Mouse (Mus musculus) embryonic stem cell, embryonic (primary cell): Measurements from ENCODE around the gene Hdac7.

Source experiments
- CTCF ChIA-PET, 4 experiments: fragments of 300-600 bp in 2 of 4; fragments of 350-600 bp in 2 of 4; sonication (Branson Sonifier 250); formaldehyde crosslinking; loops; one replicate each; lab custom pipeline; 2022; ENCODE audit warnings: inconsistent platforms in 2 of 4; lab: Charles Lee
- POLR2A ChIA-PET, 4 experiments: fragments of 300-600 bp in 2 of 4; fragments of 350-600 bp in 2 of 4; sonication (Branson Sonifier 250); formaldehyde crosslinking; loops; one replicate each; lab custom pipeline; 2022; ENCODE audit warnings: antibody characterized with exemption in 4 of 4, inconsistent platforms in 1 of 4; lab: Charles Lee

Hdac7 gene

DNA sequence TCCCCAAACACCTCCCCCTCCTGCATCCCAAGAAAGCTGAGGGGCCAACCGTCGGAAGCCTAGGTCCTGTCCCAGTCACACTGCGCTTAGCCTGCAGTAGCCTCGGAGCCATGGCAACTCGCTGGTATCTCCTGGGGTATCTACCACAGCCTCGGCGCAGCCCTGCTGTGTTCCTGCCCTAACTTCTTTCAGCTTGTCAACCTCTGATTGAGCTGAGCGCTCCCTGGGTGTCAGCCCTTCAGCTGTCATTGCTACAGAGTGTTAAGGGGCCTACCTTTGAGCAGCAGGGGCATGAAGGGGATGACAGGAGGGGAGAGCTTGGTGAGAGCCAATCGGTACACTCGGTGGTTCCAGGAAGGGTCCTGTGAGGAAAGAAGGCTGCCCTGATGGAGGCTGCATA is 96.0 kb downstream of the Hdac7 start:
- ChIA-PET POLR2A (interaction anchor here in 1 of 4 experiments (1.0 kb wide), 1 partner anchor 9 kb away, joined by 4 read pairs; no protein-coding TSS in a partner anchor), CTCF (interaction anchor here in 1 of 4 experiments (0.7 kb wide), 1 partner anchor 18 kb away, joined by 3 read pairs; no protein-coding TSS in a partner anchor)

DNA sequence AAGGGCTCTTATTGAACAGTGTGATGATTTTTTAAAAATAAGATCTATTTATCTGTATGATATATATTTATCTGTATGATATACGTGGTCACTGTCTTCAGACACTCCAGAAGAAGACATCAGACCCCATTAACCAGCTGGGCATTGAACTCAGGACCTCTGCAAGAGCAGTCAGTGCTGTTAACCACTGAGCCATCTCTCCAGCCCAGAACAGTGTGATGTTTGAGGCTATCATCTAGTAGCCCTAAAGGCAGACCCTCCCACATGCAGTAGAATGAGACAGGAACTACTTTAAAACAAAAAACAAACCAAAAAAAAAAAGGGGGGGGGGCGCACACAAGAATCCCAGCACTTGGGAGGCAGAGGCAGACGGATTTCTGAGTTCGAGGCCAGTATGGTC is 96.8 kb downstream of the Hdac7 start:
- CTCF ChIA-PET: interaction anchor here in 1 of 4 experiments (0.6 to 1.4 kb wide), 2 partner anchors 29 to 102 kb away, joined by 3 to 4 read pairs; no protein-coding TSS in a partner anchor
- POLR2A ChIA-PET: interaction anchor here in 1 of 4 experiments (1.0 to 1.8 kb wide), 2 partner anchors 9 to 14 kb away, joined by 3 to 4 read pairs; no protein-coding TSS in a partner anchor

DNA sequence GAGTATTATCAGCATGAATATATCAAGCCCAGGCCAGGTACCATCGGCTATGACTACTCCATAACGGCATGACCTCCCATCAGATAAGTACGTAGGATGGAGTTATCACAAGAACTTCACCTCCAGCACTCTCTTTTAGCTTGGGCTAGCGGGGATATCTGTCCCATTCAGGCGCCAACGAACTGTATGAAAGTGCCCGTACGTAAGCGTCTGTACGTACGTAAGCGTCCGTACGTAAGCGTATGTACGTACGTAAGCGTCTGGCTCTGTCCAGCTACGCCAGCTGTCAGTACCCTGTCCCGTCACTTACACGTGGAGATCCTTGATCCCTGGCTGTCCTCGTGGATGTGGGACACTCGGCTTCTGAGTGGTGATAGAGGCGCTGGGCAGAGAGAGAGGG is 97.6 kb downstream of the Hdac7 start:
- CTCF ChIA-PET: interaction anchor here in 3 of 4 experiments (0.6 to 1.4 kb wide), 3 partner anchors 30 to 206 kb away, joined by 3 to 4 read pairs (median 4); no protein-coding TSS in a partner anchor

DNA sequence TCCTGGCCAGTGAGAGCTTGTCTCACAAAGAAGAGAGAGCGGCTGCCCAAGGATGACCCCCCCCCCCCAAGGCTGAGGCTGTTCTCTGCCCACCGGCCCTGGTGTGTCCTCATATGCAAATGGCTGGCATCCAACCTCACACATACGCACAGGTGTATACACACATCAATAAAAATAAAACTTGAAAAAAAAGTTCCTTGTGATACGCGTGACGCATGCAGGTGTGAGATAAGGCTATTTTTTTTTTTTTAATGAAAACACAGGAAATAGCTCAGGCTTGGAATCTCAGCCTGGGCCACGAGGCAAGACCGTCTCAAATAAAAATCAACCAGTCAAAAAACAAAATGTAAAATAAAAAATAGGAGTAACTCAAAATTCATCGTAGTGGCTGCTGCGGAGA is 98.0 kb downstream of the Hdac7 start:
- ChIA-PET CTCF (interaction anchor here (0.6 to 2.1 kb wide), 6 partner anchors 30 to 205 kb away, joined by 3 to 10 read pairs (median 4); no protein-coding TSS in a partner anchor), POLR2A (interaction anchor here in 2 of 4 experiments (0.5 to 2.4 kb wide), 4 partner anchors 15 to 149 kb away, joined by 3 to 7 read pairs (median 4); no protein-coding TSS in a partner anchor)

More for the DNA sequence above, 97.6 kb downstream of the Hdac7 start:
- POLR2A ChIA-PET: interaction anchor here in 2 of 4 experiments (0.5 to 2.4 kb wide), 5 partner anchors 9 to 414 kb away, joined by 3 to 7 read pairs (median 4); no protein-coding TSS in a partner anchor

DNA sequence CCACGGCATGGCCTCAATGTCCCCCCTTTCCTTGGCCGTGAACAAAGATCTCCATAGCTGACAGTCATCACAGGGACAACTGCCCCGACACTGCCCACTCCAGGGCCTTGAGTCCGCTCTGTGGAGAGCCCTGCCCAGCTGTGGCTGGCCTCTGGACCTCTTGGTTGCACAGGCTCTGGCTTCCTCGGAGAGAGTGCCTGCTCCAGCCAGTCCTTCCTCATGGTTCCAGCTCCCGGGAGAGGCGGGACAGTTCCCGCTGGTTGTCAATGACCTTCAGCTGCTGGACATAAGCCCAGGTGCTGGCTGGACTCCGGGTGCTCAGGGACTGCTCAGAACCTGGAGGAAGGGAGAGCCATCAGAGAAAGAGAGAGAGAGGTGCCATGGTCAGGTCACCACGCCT is 99.0 kb downstream of the Hdac7 start:
- POLR2A ChIA-PET: interaction anchor here in 2 of 4 experiments (0.6 to 2.4 kb wide), 8 partner anchors 16 to 209 kb away, joined by 3 to 7 read pairs (median 3); partner anchors contain the start of gene Rapgef3 (in 1 of the 2)
- CTCF ChIA-PET: interaction anchor here in 2 of 4 experiments (0.9 to 2.1 kb wide), 6 partner anchors 31 to 218 kb away, joined by 3 to 10 read pairs (median 3); partner anchors contain the start of gene Tmem106c (in 1 of the 2)

DNA sequence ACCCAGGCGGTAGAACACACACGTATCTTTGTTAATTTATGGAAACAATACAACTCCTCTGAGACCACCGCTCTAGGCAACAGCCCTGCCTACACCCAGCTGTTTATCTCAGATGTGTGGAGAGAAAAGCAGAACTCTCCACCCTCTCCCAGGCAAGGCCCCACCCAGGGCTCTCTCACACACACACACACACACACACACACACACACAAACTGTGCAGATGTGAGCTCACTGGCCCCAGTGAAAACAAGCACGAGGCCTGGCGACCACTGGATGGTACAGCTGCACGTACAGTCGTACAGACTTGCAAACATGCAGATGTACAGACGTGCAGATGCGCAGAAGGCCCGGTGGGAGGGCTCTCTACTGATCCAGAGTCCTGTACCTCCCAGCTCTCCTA is 99.4 kb downstream of the Hdac7 start:
- CTCF ChIA-PET: interaction anchor here in 3 of 4 experiments (0.6 to 2.1 kb wide), 11 partner anchors 31 to 772 kb away, joined by 3 to 10 read pairs (median 3); partner anchors contain the start of gene Tmem106c (in 1 of the 3)
- POLR2A ChIA-PET: interaction anchor here in 3 of 4 experiments (0.6 to 2.4 kb wide), 10 partner anchors 9 to 209 kb away, joined by 3 to 7 read pairs (median 3); partner anchors contain the start of gene Rapgef3 (in 1 of the 3)

DNA sequence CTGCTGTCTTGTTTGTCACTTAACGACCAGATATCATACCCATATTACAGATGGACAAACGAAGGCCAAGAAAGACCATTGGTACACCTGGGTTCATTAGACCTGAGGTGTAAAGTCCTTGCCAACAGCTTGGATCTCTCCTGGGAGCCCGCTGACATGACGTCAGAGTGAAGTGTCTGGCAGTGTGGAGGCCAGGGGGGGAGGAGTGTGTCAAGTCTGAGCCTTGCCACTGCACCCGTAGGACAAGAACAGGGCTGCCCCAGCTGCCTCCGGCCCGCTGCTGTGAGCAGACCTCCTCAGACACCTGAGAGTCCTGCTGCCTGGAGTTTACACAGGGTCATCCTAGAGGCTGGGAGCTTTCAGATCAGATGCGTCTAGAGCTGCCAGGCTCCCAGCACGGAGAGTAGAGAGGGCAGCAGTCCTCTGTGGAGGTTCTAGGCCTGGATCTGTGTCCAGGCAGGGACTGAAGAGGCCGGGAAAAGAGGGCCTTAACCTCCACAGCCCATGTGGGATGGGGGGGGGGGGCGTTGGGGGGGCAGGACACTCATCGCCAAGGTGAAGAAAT is 100.3 kb downstream of the Hdac7 start:
- POLR2A ChIA-PET: interaction anchor here in 3 of 4 experiments (0.7 to 1.7 kb wide), 7 partner anchors 10 to 24 kb away, joined by 3 to 5 read pairs (median 4); partner anchors contain the start of gene Rapgef3 (in 1 of the 3)

DNA sequence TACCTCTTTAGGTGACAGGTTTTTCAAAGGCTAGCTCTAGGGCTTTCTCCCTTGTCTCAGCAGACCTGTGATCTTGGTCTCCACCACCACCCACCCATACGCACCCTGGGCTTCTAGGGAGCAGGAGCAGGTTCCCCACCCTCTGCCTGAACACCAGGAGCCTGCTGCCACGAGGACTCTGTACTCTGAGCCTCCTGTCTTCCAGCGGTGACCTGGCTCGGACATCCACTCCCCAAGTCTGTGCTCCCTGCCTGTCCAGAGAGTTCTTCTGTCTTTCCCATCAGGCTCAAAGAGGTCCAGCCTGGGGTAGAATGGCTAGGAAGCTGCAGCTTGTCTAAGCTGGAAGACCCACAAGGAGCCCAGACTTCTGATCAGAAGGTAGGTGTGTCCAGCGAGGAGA is 101.1 kb downstream of the Hdac7 start:
- CTCF ChIA-PET: interaction anchor here in 1 of 4 experiments (1.4 kb wide), 2 partner anchors 9 to 33 kb away, joined by 5 read pairs; no protein-coding TSS in a partner anchor

More for the DNA sequence above, 100.3 kb downstream of the Hdac7 start:
- CTCF ChIA-PET: interaction anchor here in 3 of 4 experiments (0.6 to 2.1 kb wide), 7 partner anchors 32 to 773 kb away, joined by 3 to 10 read pairs (median 6); partner anchors contain the start of gene Tmem106c (in 1 of the 3)

More for the DNA sequence above, 101.1 kb downstream of the Hdac7 start:
- POLR2A ChIA-PET: interaction anchor here in 2 of 4 experiments (0.5 to 1.4 kb wide), 3 partner anchors 12 to 124 kb away, joined by 3 to 4 read pairs (median 3); no protein-coding TSS in a partner anchor
